Mouse (Mus musculus): Measurements from ENCODE around the gene AI854703.

AI854703 gene

GRCm38 (mm10) chr6:48626464-48626863, at the start of gene AI854703:
Gene AI854703, plus strand, starts transcription at chr6:48626764.
- no peak for DNase-seq (ENCODE audit: low read depth)

- DNase-seq (ENCODE audit: low read depth), result no peak
Measured at GRCm38 (mm10) chr6:48578736-48579135, 47.8 kb upstream of the AI854703 start.

- peak; percentile 24 for DNase-seq (ENCODE audit: low read depth)
Measured at GRCm38 (mm10) chr6:48579215-48579648, 47.3 kb upstream of the AI854703 start.

GRCm38 (mm10) chr6:48581257-48581656, 45.3 kb upstream of the AI854703 start:
- DNase-seq (ENCODE audit: low read depth), result no peak

- peak; percentile 86 for DNase-seq (ENCODE audit: low read depth)
Measured at GRCm38 (mm10) chr6:48582037-48582436, 44.5 kb upstream of the AI854703 start.

- DNase-seq (ENCODE audit: low read depth), result no peak
Measured at GRCm38 (mm10) chr6:48589194-48589750, 37.3 kb upstream of the AI854703 start, which contains the start of gene Gm45021. Gene Gm45021, plus strand, starts transcription at chr6:48589610.

- no peak for DNase-seq (ENCODE audit: low read depth)
Measured at GRCm38 (mm10) chr6:48591221-48591845, 35.2 kb upstream of the AI854703 start.

- DNase-seq (ENCODE audit: low read depth), result no peak
Measured at GRCm38 (mm10) chr6:48591871-48592270, 34.7 kb upstream of the AI854703 start.

GRCm38 (mm10) chr6:48593158-48594042, 33.2 kb upstream of the AI854703 start, which contains the start of the genes Repin1 and Gm44965:
Gene Repin1, plus strand, starts transcription at chr6:48593883.
Gene Gm44965, plus strand, starts transcription at chr6:48593941.
- DNase-seq (ENCODE audit: low read depth), result peak; percentile 66

GRCm38 (mm10) chr6:48594043-48594738, 32.4 kb upstream of the AI854703 start:
- DNase-seq (ENCODE audit: low read depth), result peak; percentile 24

- no peak for DNase-seq (ENCODE audit: low read depth)
Measured at GRCm38 (mm10) chr6:48595278-48595677, 31.3 kb upstream of the AI854703 start.

- DNase-seq (ENCODE audit: low read depth), result no peak
Measured at GRCm38 (mm10) chr6:48596545-48597232, 29.9 kb upstream of the AI854703 start.

GRCm38 (mm10) chr6:48597233-48597625, 29.3 kb upstream of the AI854703 start:
- DNase-seq (ENCODE audit: low read depth), result no peak

- DNase-seq (ENCODE audit: low read depth), result no peak
Measured at GRCm38 (mm10) chr6:48600594-48600993, 26.0 kb upstream of the AI854703 start.

GRCm38 (mm10) chr6:48601271-48602079, 25.1 kb upstream of the AI854703 start, which contains the start of gene Zfp775:
Gene Zfp775, plus strand, starts transcription at chr6:48602063.
- peak; percentile 92 for DNase-seq (ENCODE audit: low read depth)

GRCm38 (mm10) chr6:48602080-48602741, 24.4 kb upstream of the AI854703 start:
- DNase-seq (ENCODE audit: low read depth), result no peak

- DNase-seq (ENCODE audit: low read depth), result no peak
Measured at GRCm38 (mm10) chr6:48608124-48608523, 18.4 kb upstream of the AI854703 start.

GRCm38 (mm10) chr6:48609512-48609911, 17.1 kb upstream of the AI854703 start:
- DNase-seq (ENCODE audit: low read depth), result no peak

GRCm38 (mm10) chr6:48610657-48611056, 15.9 kb upstream of the AI854703 start:
- no peak for DNase-seq (ENCODE audit: low read depth)

GRCm38 (mm10) chr6:48613464-48613863, 13.1 kb upstream of the AI854703 start:
- DNase-seq (ENCODE audit: low read depth), result no peak
